Mouse (Mus musculus) liver, postnatal 0 days (tissue): ENCODE results near the gene Krtap8-1. TPM values are rescaled to one million over a fixed set of nuclear protein-coding genes. Genes with fewer than 3 reads are reported as not detected.

ENCODE experiments used
- ATAC-seq: fragments of 200-750 bp; cut with Nextera tagmentation; 2 replicates; pipeline ENCODE4 v1.8.0; 2017; ENCODE audit warnings: mild to moderate bottlenecking, moderate library complexity
- DNase-seq: peaks from one replicate; pipeline ENCODE4 v3.0.0-alpha.2; 2016
- H3K27ac ChIP-seq: fragments of 300-500 bp; sonication (generic); 2 replicates; pipeline ENCODE4 v1.5.1; 2014; ENCODE audit warnings: antibody characterized with exemption, moderate library complexity, mild to moderate bottlenecking, low read depth
- H3K27me3 ChIP-seq: fragments of 300-500 bp; sonication (generic); 2 replicates; pipeline ENCODE4 v1.6.1; 2014; ENCODE audit warnings: low read length, control low read depth, mixed read lengths; ENCODE audit not compliant: insufficient read depth
- H3K36me3 ChIP-seq: fragments of 300-500 bp; sonication (generic); replicated peaks from 2 replicates; pipeline ENCODE4 v1.6.1; 2014; ENCODE audit warnings: mild to moderate bottlenecking, control low read depth, low read length, moderate library complexity, mixed read lengths; ENCODE audit not compliant: insufficient read depth
- H3K4me1 ChIP-seq: fragments of 300-500 bp; sonication (generic); 2 replicates; pipeline ENCODE4 v1.6.1; 2014; ENCODE audit warnings: antibody characterized with exemption, mild to moderate bottlenecking, control low read depth; ENCODE audit not compliant: insufficient read depth
- H3K4me2 ChIP-seq: fragments of 300-500 bp; sonication (generic); 2 replicates; pipeline ENCODE4 v1.6.1; 2014; ENCODE audit warnings: low read depth, mild to moderate bottlenecking, low read length, moderate library complexity, mixed read lengths
- H3K4me3 ChIP-seq: fragments of 300-500 bp; sonication (generic); 2 replicates; pipeline ENCODE4 v1.5.1; 2014; ENCODE audit warnings: low read depth, low read length
- H3K9ac ChIP-seq: fragments of 300-500 bp; sonication (generic); replicated peaks from 2 replicates; pipeline ENCODE4 v1.6.1; 2014; ENCODE audit warnings: mild to moderate bottlenecking, moderate library complexity
- H3K9me3 ChIP-seq: fragments of 300-500 bp; sonication (generic); 2 replicates; pipeline ENCODE4 v1.6.1; 2016; ENCODE audit warnings: mild to moderate bottlenecking, control low read depth, low read length, mixed read lengths
- CTCF ChIP-seq: sonication (generic); IDR thresholded peaks from 2 replicates; pipeline ENCODE4 v1.5.1; 2016; ENCODE audit warnings: antibody characterized with exemption, low read depth
- EP300 ChIP-seq: IDR thresholded peaks from 2 replicates; pipeline ENCODE4 v1.6.1; 2016; ENCODE audit warnings: antibody characterized with exemption, low read depth, mild to moderate bottlenecking
- WGBS: fragments of 180-500 bp; shearing (Covaris S2); extraction: QIAGEN DNeasy Blood & Tissue Kit; methylation state at CpG from one replicate; pipeline ENCODE4 v1.1.7; 2014; ENCODE audit not compliant: insufficient replicate concordance; 5-methylcytosine and 5-hydroxymethylcytosine counted together
- polyA plus RNA-seq: library from polyadenylated mRNA; unstranded; fragments of >200 nt; fragmentation: Nextera tagmentation; extraction: Ambion mirVana; gene quantifications from 2 replicates; pipeline ENCODE4 v1.2.1, GENCODE M21; 2015

Gene Krtap8-1
- not detected in 2 replicates for polyA plus RNA-seq

GRCm38 (mm10) chr16:89487852-89488251, at the start of gene Krtap8-1:
TSS of gene Krtap8-1 (minus strand) at chr16:89487952.
- Histone ChIP-seq H3K4me3 (no peak within 1 kb of the TSS), H3K4me1 (no peaks in the 10 kb centered on the region), H3K9me3 (no peaks in the 10 kb centered on the region), H3K9ac (no peak within 1 kb of the TSS), H3K36me3 (no peaks in the 10 kb centered on the region), H3K4me2 (no peak within 1 kb of the TSS), H3K27ac (no peak within 1 kb of the TSS), H3K27me3 (no peaks in the 10 kb centered on the region)
- WGBS, result 79% methylated on average over 7 of the region's 7 CpGs
- DNase-seq (no peak), ATAC-seq (no peak)
- TF ChIP-seq EP300, result no peak
- TF ChIP-seq CTCF, result no peak

GRCm38 (mm10) chr16:89537349-89537748, 49.6 kb upstream of the Krtap8-1 start:
- H3K36me3 ChIP-seq, result no peaks in the 10 kb centered on the region
- no peak for ATAC-seq
- no peak overlapping the region for H3K9ac ChIP-seq
- DNase-seq, result no peak
- no peaks in the 10 kb centered on the region for H3K9me3 ChIP-seq
- H3K4me1 ChIP-seq, result no peaks in the 10 kb centered on the region
- no peak overlapping the region for H3K4me3 ChIP-seq
- 83% methylated on average over 6 of the region's 6 CpGs for WGBS
- TF ChIP-seq CTCF (no peak), EP300 (no peak)
- no peak overlapping the region for H3K4me2 ChIP-seq
- no peak overlapping the region for H3K27ac ChIP-seq
- no peaks in the 10 kb centered on the region for H3K27me3 ChIP-seq

DNA sequence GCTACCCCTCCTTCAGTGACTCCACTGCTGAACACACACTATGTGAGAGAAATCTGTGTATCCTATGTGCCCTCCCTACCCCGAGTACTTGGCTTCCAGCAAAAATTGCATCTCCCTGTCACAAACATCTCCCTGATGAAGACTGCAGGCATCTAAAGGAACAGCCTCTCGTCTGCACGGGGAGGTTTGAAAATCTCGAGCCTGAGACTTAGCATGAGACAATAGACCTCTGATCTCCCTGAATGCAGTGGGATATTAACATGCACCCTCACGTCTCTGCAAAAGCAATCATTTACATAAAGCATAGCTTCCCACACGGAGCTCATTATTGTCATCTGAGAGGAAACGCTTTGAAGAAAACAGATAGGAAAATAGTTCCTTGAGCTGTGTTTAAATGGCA, 42.8 kb upstream of the Krtap8-1 start:
- 51% methylated on average over 7 of the region's 7 CpGs for WGBS
- DNase-seq (no peak), ATAC-seq (no peak)
- no peaks in the 10 kb centered on the region for H3K9me3 ChIP-seq
- H3K36me3 ChIP-seq, result no peaks in the 10 kb centered on the region
- H3K4me1 ChIP-seq, result no peaks in the 10 kb centered on the region
- H3K27me3 ChIP-seq, result no peaks in the 10 kb centered on the region
- H3K9ac ChIP-seq, result no peak overlapping the region
- no peak overlapping the region for H3K4me2 ChIP-seq
- TF ChIP-seq EP300 (no peak), CTCF (no peak)
- no peak overlapping the region for H3K4me3 ChIP-seq
- no peak overlapping the region for H3K27ac ChIP-seq

DNA sequence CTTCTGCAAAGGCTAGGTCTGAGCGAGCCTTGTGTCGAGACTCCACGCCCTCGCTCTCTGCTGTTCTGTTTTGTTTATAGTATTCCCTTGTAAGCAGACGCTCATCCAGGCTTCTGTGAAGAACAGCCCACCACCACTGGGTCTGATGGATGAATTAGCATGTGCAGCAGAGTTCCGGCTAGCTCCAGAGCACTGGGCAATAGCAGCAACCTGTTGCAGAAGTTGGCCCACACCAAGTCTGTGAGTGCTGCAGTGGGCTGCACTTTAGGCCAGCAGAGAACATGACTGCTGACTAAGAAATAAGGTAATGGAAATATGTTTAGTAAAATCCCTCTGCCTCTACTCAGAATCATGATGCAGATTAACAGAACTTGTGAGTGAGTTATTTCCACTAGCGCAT, 42.1 kb upstream of the Krtap8-1 start:
- Histone ChIP-seq H3K9ac (no peak overlapping the region), H3K27ac (no peak overlapping the region), H3K36me3 (no peaks in the 10 kb centered on the region), H3K4me3 (no peak overlapping the region), H3K9me3 (no peaks in the 10 kb centered on the region), H3K4me1 (no peaks in the 10 kb centered on the region), H3K27me3 (no peaks in the 10 kb centered on the region), H3K4me2 (no peak overlapping the region)
- 56% methylated on average over 7 of the region's 7 CpGs for WGBS
- TF ChIP-seq EP300 (no peak), CTCF (no peak)
- DNase-seq, result no peak
- ATAC-seq, result no peak

GRCm38 (mm10) chr16:89528380-89528779, 40.6 kb upstream of the Krtap8-1 start:
- Histone ChIP-seq H3K27me3 (no peaks in the 10 kb centered on the region), H3K36me3 (no peaks in the 10 kb centered on the region), H3K9ac (no peak overlapping the region), H3K4me3 (no peak overlapping the region), H3K4me2 (no peak overlapping the region), H3K9me3 (no peaks in the 10 kb centered on the region), H3K27ac (no peak overlapping the region), H3K4me1 (no peaks in the 10 kb centered on the region)
- no peak for DNase-seq
- no peak for ATAC-seq
- TF ChIP-seq CTCF, result no peak
- TF ChIP-seq EP300, result no peak
- WGBS, result 65% methylated on average over 3 of the region's 3 CpGs

GRCm38 (mm10) chr16:89520996-89521395, 33.2 kb upstream of the Krtap8-1 start:
- H3K36me3 ChIP-seq, result no peaks in the 10 kb centered on the region
- TF ChIP-seq CTCF (no peak), EP300 (no peak)
- 78% methylated on average over 4 of the region's 4 CpGs for WGBS
- no peak overlapping the region for H3K9ac ChIP-seq
- no peaks in the 10 kb centered on the region for H3K9me3 ChIP-seq
- no peak overlapping the region for H3K4me2 ChIP-seq
- H3K4me1 ChIP-seq, result no peaks in the 10 kb centered on the region
- DNase-seq (no peak), ATAC-seq (no peak)
- no peaks in the 10 kb centered on the region for H3K27me3 ChIP-seq
- no peak overlapping the region for H3K27ac ChIP-seq
- no peak overlapping the region for H3K4me3 ChIP-seq

DNA sequence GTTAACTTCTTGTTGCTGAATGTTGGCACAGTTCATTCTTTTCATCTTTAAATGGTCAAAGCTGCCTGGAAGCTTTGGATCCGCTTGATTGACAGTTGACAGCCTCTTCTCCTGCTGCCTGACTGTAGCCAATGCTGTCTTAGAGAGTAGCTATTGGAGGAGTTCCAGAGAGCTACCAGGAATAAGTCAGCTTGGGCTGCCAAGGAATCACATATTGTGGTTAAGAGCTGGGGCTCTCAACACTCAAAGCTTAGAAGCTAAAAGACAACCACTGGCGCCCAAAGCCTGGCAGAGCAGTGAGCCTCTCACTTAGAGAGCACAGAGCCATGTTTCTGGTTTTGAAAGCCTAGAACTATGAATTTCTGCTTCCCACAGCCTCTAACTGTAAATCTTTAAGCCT, 32.8 kb upstream of the Krtap8-1 start:
- Histone ChIP-seq H3K4me3 (no peak overlapping the region), H3K9me3 (no peaks in the 10 kb centered on the region), H3K36me3 (no peaks in the 10 kb centered on the region), H3K27ac (no peak overlapping the region), H3K27me3 (no peaks in the 10 kb centered on the region), H3K4me2 (no peak overlapping the region), H3K9ac (no peak overlapping the region), H3K4me1 (no peaks in the 10 kb centered on the region)
- no peak for ATAC-seq
- 85% methylated on average over 2 of the region's 2 CpGs for WGBS
- TF ChIP-seq CTCF (no peak), EP300 (no peak)
- DNase-seq, result no peak
